Mouse (Mus musculus) MEL (cell line): ENCODE measurements around the gene Utrn. TPM values are rescaled to one million over a fixed set of nuclear protein-coding genes. Genes with fewer than 3 reads are reported as not detected.

Experiments used
- DNase-seq: peaks from one replicate; pipeline ENCODE4 v3.0.0; 2011; ENCODE audit warnings: low read depth, low spot score
- H3K27ac ChIP-seq: 2 replicates; pipeline ENCODE4 v1.5.1; 2012; ENCODE audit warnings: low read depth, mild to moderate bottlenecking, control low read depth, low read length, moderate library complexity; ENCODE audit not compliant: control insufficient read depth
- H3K27me3 ChIP-seq, 2 experiments: fragments of 150-350 bp in 1 of 2; sonication (generic) in 1 of 2; 2 replicates each; pipeline ENCODE4 v1.6.1; 2012; ENCODE audit warnings: low read length in 2 of 2, mild to moderate bottlenecking in 2 of 2, improper control_type of control experiment in 1 of 2, moderate library complexity in 1 of 2; ENCODE audit not compliant: insufficient read depth in 2 of 2, control insufficient read depth in 1 of 2
- H3K36me3 ChIP-seq, 2 experiments: 2 replicates each; pipeline ENCODE4 v1.6.1; 2012 to 2014; ENCODE audit warnings: low read length in 2 of 2, improper control_type of control experiment in 1 of 2, inconsistent platforms in 1 of 2, mild to moderate bottlenecking in 1 of 2; ENCODE audit not compliant: insufficient read depth in 2 of 2, control insufficient read depth in 1 of 2
- H3K4me1 ChIP-seq, 2 experiments: fragments of 150-350 bp in 1 of 2; sonication (generic) in 1 of 2; 2 replicates each; pipeline ENCODE4 v1.6.1; 2012; ENCODE audit warnings: low read length in 2 of 2, improper control_type of control experiment in 1 of 2, mild to moderate bottlenecking in 1 of 2; ENCODE audit not compliant: insufficient read depth in 2 of 2, control insufficient read depth in 1 of 2
- H3K4me3 ChIP-seq, 2 experiments: fragments of 150-350 bp in 1 of 2; sonication (generic) in 1 of 2; 2 replicates each; pipeline ENCODE4 v1.5.1; 2012; ENCODE audit warnings: low read depth in 2 of 2, low read length in 2 of 2, mild to moderate bottlenecking in 2 of 2, moderate library complexity in 2 of 2, control low read depth in 1 of 2, improper control_type of control experiment in 1 of 2; ENCODE audit not compliant: control insufficient read depth in 1 of 2, insufficient read depth in 1 of 2
- H3K79me2 ChIP-seq: 2 replicates; pipeline ENCODE4 v1.6.1; 2012; ENCODE audit warnings: mild to moderate bottlenecking, low read length, moderate library complexity; ENCODE audit not compliant: control insufficient read depth, poor library complexity, insufficient read depth
- H3K9ac ChIP-seq: 2 replicates; pipeline ENCODE4 v1.6.1; 2012; ENCODE audit warnings: low read depth, mild to moderate bottlenecking, control low read depth, low read length, moderate library complexity; ENCODE audit not compliant: control insufficient read depth, poor library complexity, severe bottlenecking
- H3K9me3 ChIP-seq: fragments of 150-350 bp; sonication (generic); replicated peaks from 2 replicates; pipeline ENCODE4 v1.6.1; 2012; ENCODE audit warnings: mild to moderate bottlenecking, low read length, improper control_type of control experiment, moderate library complexity; ENCODE audit not compliant: insufficient read depth
- BHLHE40 ChIP-seq: IDR thresholded peaks from 2 replicates; pipeline ENCODE4 v1.6.1; 2012; ENCODE audit warnings: low read depth, mild to moderate bottlenecking, inconsistent platforms, low read length, improper control_type of control experiment, borderline replicate concordance
- CTCF ChIP-seq, 3 experiments: IDR thresholded peaks in 2 of 3; conservative IDR thresholded peaks in 1 of 3; 2 replicates each; pipeline ENCODE4 v1.5.1; 2011 to 2012; ENCODE audit warnings: low read length in 3 of 3, low read depth in 2 of 3, mild to moderate bottlenecking in 2 of 3, improper control_type of control experiment in 1 of 3, inconsistent platforms in 1 of 3, mixed read lengths in 1 of 3, moderate library complexity in 1 of 3; ENCODE audit not compliant: control insufficient read depth in 1 of 3, insufficient read depth in 1 of 3, poor library complexity in 1 of 3, severe bottlenecking in 1 of 3
- E2F4 ChIP-seq: IDR thresholded peaks from 2 replicates; pipeline ENCODE4 v1.6.1; 2011; ENCODE audit warnings: low read depth, low read length, improper control_type of control experiment, borderline replicate concordance
- ELF1 ChIP-seq: IDR thresholded peaks from 2 replicates; pipeline ENCODE4 v1.6.1; 2014; ENCODE audit warnings: low read depth, mild to moderate bottlenecking, inconsistent platforms, low read length, improper control_type of control experiment, moderate library complexity
- ETS1 ChIP-seq: IDR thresholded peaks from 2 replicates; pipeline ENCODE4 v1.6.1; 2012; ENCODE audit warnings: low read depth, mild to moderate bottlenecking, inconsistent platforms, low read length, improper control_type of control experiment, moderate library complexity
- GABPA ChIP-seq: IDR thresholded peaks from 2 replicates; pipeline ENCODE4 v1.6.1; 2012; ENCODE audit warnings: low read depth, mild to moderate bottlenecking, inconsistent platforms, low read length, improper control_type of control experiment, moderate library complexity
- JUND ChIP-seq: IDR thresholded peaks from 2 replicates; pipeline ENCODE4 v1.6.1; 2011; ENCODE audit warnings: low read depth, mild to moderate bottlenecking, improper control_type of control experiment, low read length
- MXI1 ChIP-seq: IDR thresholded peaks from 2 replicates; pipeline ENCODE4 v1.6.1; 2011; ENCODE audit warnings: mild to moderate bottlenecking, low read depth, low read length, improper control_type of control experiment
- MYB ChIP-seq: IDR thresholded peaks from 2 replicates; pipeline ENCODE4 v1.6.1; 2011; ENCODE audit warnings: mild to moderate bottlenecking, low read depth, low read length, improper control_type of control experiment
- NRF1 ChIP-seq: IDR thresholded peaks from 2 replicates; pipeline ENCODE4 v1.6.1; 2014; ENCODE audit warnings: low read depth, mild to moderate bottlenecking, inconsistent platforms, low read length, improper control_type of control experiment, moderate library complexity; ENCODE audit not compliant: poor library complexity, insufficient read depth, severe bottlenecking
- TBP ChIP-seq: IDR thresholded peaks from 2 replicates; pipeline ENCODE4 v1.8.0; 2011; ENCODE audit warnings: low read depth, low read length, improper control_type of control experiment
- TCF12 ChIP-seq: IDR thresholded peaks from 2 replicates; pipeline ENCODE4 v1.6.1; 2014; ENCODE audit warnings: low read depth, mild to moderate bottlenecking, inconsistent platforms, low read length, improper control_type of control experiment, moderate library complexity
- USF1 ChIP-seq: IDR thresholded peaks from 2 replicates; pipeline ENCODE4 v1.6.1; 2014; ENCODE audit warnings: low read depth, mild to moderate bottlenecking, inconsistent platforms, low read length, improper control_type of control experiment, moderate library complexity
- USF2 ChIP-seq, 2 experiments: IDR thresholded peaks; 2 replicates each; pipeline ENCODE4 v1.6.1; 2011 to 2012; ENCODE audit warnings: improper control_type of control experiment in 2 of 2, low read length in 2 of 2, borderline replicate concordance in 1 of 2, inconsistent platforms in 1 of 2, low read depth in 1 of 2, mild to moderate bottlenecking in 1 of 2; ENCODE audit not compliant: insufficient read depth in 1 of 2
- ZC3H11A ChIP-seq: IDR thresholded peaks from 2 replicates; pipeline ENCODE4 v1.6.1; 2012; ENCODE audit warnings: low read depth, mild to moderate bottlenecking, inconsistent platforms, low read length, improper control_type of control experiment
- ZMIZ1 ChIP-seq: IDR thresholded peaks from 2 replicates; pipeline ENCODE4 v1.6.1; 2012; ENCODE audit warnings: low read depth, mild to moderate bottlenecking, inconsistent platforms, low read length, improper control_type of control experiment, moderate library complexity
- polyA plus RNA-seq, 2 experiments: library from polyadenylated mRNA; stranded (reverse) in 1 of 2; unstranded in 1 of 2; fragments of >175 nt in 1 of 2; fragments of >200 nt in 1 of 2; gene quantifications; 2 replicates each; pipeline versions ENCODE4 v1.2.1 to v1.2.4; 2012; ENCODE audit warnings: low replicate concordance in 2 of 2, low read depth in 1 of 2; ENCODE audit not compliant: insufficient read length in 2 of 2, insufficient read depth in 1 of 2, missing spikeins in 1 of 2
- total RNA-seq: library from RNA; depleted of rRNA; stranded (reverse); fragments of 300-350 nt; gene quantifications from 2 replicates; pipeline ENCODE4 v1.2.3, GENCODE M21; 2012

Gene Utrn
- total and polyA plus RNA-seq, 3 experiments = 2.3 to 4.3 TPM; not detected in 1

- no peak overlapping the region for H3K27ac ChIP-seq
- H3K79me2 ChIP-seq = no peaks in the 10 kb centered on the region
- no peaks in the 10 kb centered on the region for H3K36me3 ChIP-seq
- H3K4me3 ChIP-seq = no peak overlapping the region
- H3K9me3 ChIP-seq = no peaks in the 10 kb centered on the region
- no peak for DNase-seq
- H3K27me3 ChIP-seq = no peaks in the 10 kb centered on the region
- no peak overlapping the region for H3K9ac ChIP-seq
- no peaks in the 10 kb centered on the region for H3K4me1 ChIP-seq
- no peak for TF ChIP-seq ELF1
- TF ChIP-seq GABPA = no peak
- TF ChIP-seq TBP = no peak
- no peak for TF ChIP-seq CTCF (IDR thresholded peaks at IDR 0.05 in 2 of 3, conservative IDR thresholded peaks at IDR 0.05 in 1 of 3; ENCODE audit: control insufficient read depth in 1 of 3, insufficient read depth in 1 of 3, low read depth in 2 of 3, low read length in 3 of 3, poor library complexity in 1 of 3, severe bottlenecking in 1 of 3)
- TF ChIP-seq MXI1 = no peak
- TF ChIP-seq USF1 = no peak
- TF ChIP-seq BHLHE40 = no peak
- TF ChIP-seq MYB = no peak
- TF ChIP-seq NRF1 = no peak
- no peak for TF ChIP-seq E2F4
- TF ChIP-seq ZC3H11A = no peak
Measured at GRCm38 (mm10) chr10:12646119-12646518, 223.0 kb downstream of the Utrn start.

- H3K4me1 ChIP-seq = no peaks in the 10 kb centered on the region
Measured at GRCm38 (mm10) chr10:12643336-12643735, 225.8 kb downstream of the Utrn start.

GRCm38 (mm10) chr10:12639638-12640037 lies 229.5 kb downstream of the Utrn start:
- no peak for DNase-seq
- Histone ChIP-seq H3K27me3 (no peaks in the 10 kb centered on the region), H3K4me1 (no peaks in the 10 kb centered on the region), H3K9me3 (no peaks in the 10 kb centered on the region), H3K36me3 (no peaks in the 10 kb centered on the region), H3K27ac (no peak overlapping the region), H3K9ac (no peak overlapping the region), H3K4me3 (no peak overlapping the region), H3K79me2 (no peaks in the 10 kb centered on the region)
- TF ChIP-seq TCF12 (no peak), JUND (no peak), BHLHE40 (no peak), MXI1 (no peak), ELF1 (no peak), ETS1 (no peak), ZMIZ1 (no peak), ZC3H11A (no peak), USF2 (IDR thresholded peaks at IDR 0.05; ENCODE audit: borderline replicate concordance in 1 of 2, insufficient read depth in 1 of 2, low read depth in 1 of 2, low read length in 2 of 2) (no peak)

More at GRCm38 (mm10) chr10:12643336-12643735, 225.8 kb downstream of the Utrn start:
- Histone ChIP-seq H3K4me3 (no peak overlapping the region), H3K9ac (no peak overlapping the region), H3K27ac (no peak overlapping the region), H3K79me2 (no peaks in the 10 kb centered on the region), H3K36me3 (no peaks in the 10 kb centered on the region), H3K27me3 (no peaks in the 10 kb centered on the region), H3K9me3 (no peaks in the 10 kb centered on the region)
- DNase-seq = no peak
- TF ChIP-seq MXI1 = no peak
- peak in 1 of 3 experiments; percentile 3; a peak in 1 of 6 replicates for TF ChIP-seq CTCF (IDR thresholded peaks at IDR 0.05 in 2 of 3, conservative IDR thresholded peaks at IDR 0.05 in 1 of 3; ENCODE audit: control insufficient read depth in 1 of 3, insufficient read depth in 1 of 3, low read depth in 2 of 3, low read length in 3 of 3, poor library complexity in 1 of 3, severe bottlenecking in 1 of 3)
